Mouse (Mus musculus): ENCODE results near the gene Pycr1.

- TF ChIP-seq CTCF (IDR thresholded peaks at IDR 0.05; ENCODE audit: low read depth) (no peak), EP300 (IDR thresholded peaks at IDR 0.05; ENCODE audit: low read depth) (no peak)
Measured at GRCm38 (mm10) chr11:120597240-120598235, 46.0 kb downstream of the Pycr1 start.
